Mouse (Mus musculus): Measurements from ENCODE around the gene Fgfrl1. TPM values are rescaled to one million over a fixed set of nuclear protein-coding genes. Genes with fewer than 3 reads are reported as not detected.

The Fgfrl1 gene
- total RNA-seq, 2 experiments from 2014 or later: 19.7 to 21.7 TPM

DNA sequence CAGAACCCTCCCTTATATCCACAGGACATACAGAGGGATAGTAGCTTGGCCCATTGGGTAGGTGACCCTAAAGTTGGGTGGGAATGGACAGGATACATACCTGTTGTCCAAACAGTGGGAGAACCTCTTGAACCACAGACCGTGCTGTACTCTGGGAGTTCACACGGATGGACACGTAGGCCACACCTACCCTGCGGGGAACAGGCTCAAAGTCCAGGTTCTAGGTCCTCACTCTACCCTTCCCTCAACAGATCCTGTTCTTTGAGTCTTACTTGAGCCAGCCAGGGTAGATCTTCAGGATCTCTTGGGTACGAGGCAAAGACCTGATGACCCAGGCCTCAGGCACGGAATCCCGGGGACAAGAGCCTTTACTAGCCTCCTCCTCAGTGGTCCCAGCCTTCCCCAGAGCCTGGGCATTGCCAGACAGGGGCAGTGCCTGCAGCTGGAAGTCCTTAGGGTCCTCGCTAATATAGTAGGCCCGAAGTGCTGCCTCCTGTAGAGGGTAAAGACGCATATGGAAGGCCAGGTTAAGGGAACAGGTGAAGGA lies 37.7 kb upstream of the Fgfrl1 start:
- intact Hi-C loops (cut with DNase I): loop anchor here (5.0 to 10.0 kb wide), 2 partner anchors 227 to 1450 kb away; partner anchors contain the start of gene Gtpbp6
- Histone ChIP-seq H3K27ac (no peak overlapping the region), H3K4me3 (no peak overlapping the region)
- no peak for DNase-seq (ENCODE audit: extremely low spot score in 1 of 2, low spot score in 2 of 2)
- TF ChIP-seq CTCF (IDR thresholded peaks at IDR 0.05): no peak

DNA sequence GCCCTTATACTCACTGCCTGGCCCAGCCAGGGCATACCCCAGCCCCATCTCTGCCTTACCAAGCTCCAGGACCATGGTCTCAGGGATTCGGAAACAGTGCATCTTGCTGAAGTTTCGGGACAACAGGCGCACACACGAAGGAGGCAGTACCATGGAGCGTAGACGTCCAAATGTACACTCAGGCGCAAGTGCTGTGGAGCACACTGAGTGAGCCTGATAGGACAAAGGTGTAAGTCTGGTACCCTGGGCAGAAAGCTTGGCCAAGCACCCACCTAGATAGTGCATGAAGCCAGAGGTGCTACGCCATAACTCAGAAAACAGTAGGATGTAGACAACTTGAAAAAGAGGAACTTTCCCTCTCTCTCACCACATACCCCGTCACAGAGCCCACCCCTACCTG lies 36.8 kb upstream of the Fgfrl1 start:
- TF ChIP-seq CTCF (IDR thresholded peaks at IDR 0.05): no peak

GRCm38 (mm10) chr5:108655891-108656650 lies 36.1 kb upstream of the Fgfrl1 start:
- Histone ChIP-seq H3K27ac (no peak overlapping the region), H3K4me3 (no peak overlapping the region)
- no peak for DNase-seq (ENCODE audit: extremely low spot score in 1 of 2, low spot score in 2 of 2)
- intact Hi-C loops (cut with DNase I): loop anchor here (10.0 kb wide), 1 partner anchor 1449 kb away; the partner anchor contains the start of gene Gtpbp6
- TF ChIP-seq CTCF (IDR thresholded peaks at IDR 0.05): no peak

More for the DNA sequence above, 36.8 kb upstream of the Fgfrl1 start:
- intact Hi-C loops (cut with DNase I): loop anchor here (10.0 kb wide), 1 partner anchor 1449 kb away; the partner anchor contains the start of gene Gtpbp6
- DNase-seq (ENCODE audit: extremely low spot score in 1 of 2, low spot score in 2 of 2): no peak
- Histone ChIP-seq H3K4me3 (no peak overlapping the region), H3K27ac (no peak overlapping the region)

DNA sequence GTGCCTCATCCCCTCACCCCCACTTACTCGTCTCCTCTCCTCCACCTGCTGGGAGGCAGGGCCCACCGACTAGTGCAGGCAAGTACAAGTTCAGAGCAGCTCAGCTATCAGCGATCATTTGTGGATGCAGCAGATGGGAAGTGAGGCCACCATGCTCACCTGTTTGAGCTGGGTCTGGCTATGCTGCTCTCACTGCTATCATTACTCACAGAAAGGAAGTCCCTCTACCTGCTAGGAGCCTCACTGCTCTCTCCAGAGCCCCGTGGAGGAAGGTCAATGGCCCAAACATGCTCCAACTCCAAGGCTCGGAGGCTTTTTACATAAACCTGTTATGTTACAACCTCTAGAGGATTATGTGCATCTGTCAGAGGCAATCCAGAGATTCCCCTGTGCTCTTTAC lies 34.8 kb upstream of the Fgfrl1 start:
- TF ChIP-seq CTCF (IDR thresholded peaks at IDR 0.05): no peak
- H3K27ac ChIP-seq: no peak overlapping the region
- H3K4me3 ChIP-seq: no peak overlapping the region
- intact Hi-C loops (cut with DNase I): loop anchor here (10.0 kb wide), 1 partner anchor 1447 kb away; the partner anchor contains the start of gene Gtpbp6
- no peak for DNase-seq (ENCODE audit: extremely low spot score in 1 of 2, low spot score in 2 of 2)

- no peak for TF ChIP-seq CTCF (IDR thresholded peaks at IDR 0.05)
- Histone ChIP-seq H3K4me3 (no peak overlapping the region), H3K27ac (no peak overlapping the region)
- intact Hi-C loops (cut with DNase I): loop anchor here (10.0 kb wide), 1 partner anchor 1446 kb away; the partner anchor contains the start of gene Gtpbp6
- DNase-seq (ENCODE audit: extremely low spot score in 1 of 2, low spot score in 2 of 2): no peak
These were observed 33.6 kb upstream of the Fgfrl1 start for GRCm38 (mm10) chr5:108658611-108659010.

DNA sequence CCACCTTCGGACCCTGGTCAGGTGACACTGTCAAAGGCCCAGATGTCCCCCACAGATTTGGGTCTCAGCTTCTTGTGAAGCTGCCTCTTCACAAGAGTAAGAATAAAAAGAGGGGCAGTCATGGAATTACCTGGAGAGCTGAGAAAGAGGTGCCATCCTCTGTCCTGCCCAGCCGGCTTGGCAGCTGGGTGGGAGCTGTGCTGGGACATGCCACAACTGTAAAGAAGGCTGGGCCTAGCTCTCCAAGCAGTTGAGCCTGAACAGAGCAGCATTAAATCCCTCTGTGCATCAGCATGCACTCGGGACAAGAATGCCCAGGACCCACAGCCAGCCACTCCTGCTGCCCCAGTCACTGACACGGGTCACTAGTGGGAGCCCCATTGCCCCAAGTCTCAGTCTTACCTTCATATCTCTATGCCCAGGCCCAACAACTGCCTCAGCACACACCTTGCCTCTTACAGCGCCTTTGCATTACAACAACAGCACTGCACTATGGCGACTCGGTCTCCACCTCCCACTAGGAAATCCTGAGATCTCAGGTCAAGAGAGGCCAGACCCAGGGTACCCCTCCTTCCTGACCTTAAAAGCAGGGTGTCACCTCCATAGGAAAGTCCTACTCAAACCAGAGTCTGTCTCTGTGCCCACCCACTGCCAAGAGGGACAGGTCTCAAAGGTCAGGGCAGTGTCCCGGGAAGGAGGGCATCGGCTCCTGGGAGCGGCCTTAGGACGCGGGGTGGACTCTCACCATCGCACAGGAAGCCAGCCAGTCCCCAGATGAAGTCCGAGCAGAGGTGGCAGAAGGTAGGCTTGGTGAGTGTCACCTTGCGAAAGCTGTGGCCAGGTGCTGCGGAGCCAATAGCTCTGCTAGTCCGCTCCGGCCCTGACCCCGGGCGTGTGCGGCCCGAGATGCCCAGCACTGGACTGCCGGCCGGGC lies 32.2 kb upstream of the Fgfrl1 start, which contains the start of gene Idua:
Gene Idua (plus strand): TSS at position 634 of the 934 bp plus-strand sequence.
- no peak for TF ChIP-seq CTCF (IDR thresholded peaks at IDR 0.05)
- peak within 1 kb of the TSS; percentile 82 for H3K4me3 ChIP-seq
- no peak for DNase-seq (ENCODE audit: extremely low spot score in 1 of 2, low spot score in 2 of 2)
- peak within 1 kb of the TSS; percentile 88 for H3K27ac ChIP-seq
- intact Hi-C loops (cut with DNase I): loop anchor here (10.0 kb wide), 2 partner anchors 525 to 1445 kb away; partner anchors contain the start of genes Ccdc18, Gtpbp6 and Tmed5

- peak; percentile 90 to 93 for DNase-seq (ENCODE audit: extremely low spot score in 1 of 2, low spot score in 2 of 2)
- peak overlapping the region; percentile 82 for H3K4me3 ChIP-seq
- peak overlapping the region; percentile 88 for H3K27ac ChIP-seq
- no peak for TF ChIP-seq CTCF (IDR thresholded peaks at IDR 0.05)
- intact Hi-C loops (cut with DNase I): loop anchor here (10.0 kb wide), 1 partner anchor 526 kb away; the partner anchor contains the start of genes Ccdc18 and Tmed5
These were observed 31.4 kb upstream of the Fgfrl1 start for GRCm38 (mm10) chr5:108660632-108661268.

DNA sequence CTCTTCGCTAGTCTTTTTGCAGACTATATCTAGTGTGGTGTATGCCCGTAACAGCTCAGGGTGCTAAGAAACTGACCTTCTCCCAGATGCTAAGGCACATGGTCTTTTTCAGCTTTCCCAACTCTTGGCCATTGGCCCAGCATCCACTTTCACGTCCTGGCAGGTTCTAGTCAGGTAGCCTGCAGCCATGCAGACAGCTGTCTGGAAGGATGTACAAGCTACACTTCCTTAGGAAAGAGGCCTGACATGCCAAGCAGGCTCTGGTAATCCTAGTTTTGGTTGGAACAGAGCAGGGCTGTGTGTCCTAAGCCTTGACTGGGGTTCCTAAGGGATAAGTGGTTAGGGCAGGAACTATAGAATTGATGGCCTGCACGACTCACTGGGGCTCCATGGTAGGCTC lies 29.4 kb upstream of the Fgfrl1 start:
- H3K27ac ChIP-seq: no peak overlapping the region
- intact Hi-C loops (cut with DNase I): loop anchor here (10.0 kb wide), 1 partner anchor 528 kb away; the partner anchor contains the start of genes Ccdc18 and Tmed5
- no peak for TF ChIP-seq CTCF (IDR thresholded peaks at IDR 0.05)
- H3K4me3 ChIP-seq: no peak overlapping the region
- DNase-seq (ENCODE audit: extremely low spot score in 1 of 2, low spot score in 2 of 2): no peak

DNA sequence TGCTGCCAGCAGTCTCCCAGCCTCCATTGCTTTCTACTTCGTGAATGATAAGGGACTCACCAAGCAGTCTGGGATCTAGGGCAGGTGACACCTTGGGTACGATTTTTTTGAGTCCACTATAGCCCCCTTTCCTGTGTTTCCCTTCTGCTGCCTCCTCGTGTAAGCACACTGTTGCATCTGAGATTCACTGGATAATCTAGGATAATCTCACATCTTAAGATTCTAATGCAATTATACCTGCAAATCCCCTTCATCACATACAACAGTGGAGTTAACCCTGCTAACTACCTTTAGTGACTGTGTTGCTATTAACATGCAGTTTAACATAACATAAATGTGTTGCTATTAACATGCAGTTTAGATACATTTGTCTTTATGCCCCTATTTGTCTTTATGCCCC lies 27.1 kb upstream of the Fgfrl1 start:
- Histone ChIP-seq H3K27ac (no peak overlapping the region), H3K4me3 (no peak overlapping the region)
- TF ChIP-seq CTCF (IDR thresholded peaks at IDR 0.05): no peak
- intact Hi-C loops (cut with DNase I): loop anchor here (5.0 to 10.0 kb wide), 2 partner anchors 233 to 530 kb away; partner anchors contain the start of genes Atp5k, Ccdc18 and Tmed5
- no peak for DNase-seq (ENCODE audit: extremely low spot score in 1 of 2, low spot score in 2 of 2)

DNA sequence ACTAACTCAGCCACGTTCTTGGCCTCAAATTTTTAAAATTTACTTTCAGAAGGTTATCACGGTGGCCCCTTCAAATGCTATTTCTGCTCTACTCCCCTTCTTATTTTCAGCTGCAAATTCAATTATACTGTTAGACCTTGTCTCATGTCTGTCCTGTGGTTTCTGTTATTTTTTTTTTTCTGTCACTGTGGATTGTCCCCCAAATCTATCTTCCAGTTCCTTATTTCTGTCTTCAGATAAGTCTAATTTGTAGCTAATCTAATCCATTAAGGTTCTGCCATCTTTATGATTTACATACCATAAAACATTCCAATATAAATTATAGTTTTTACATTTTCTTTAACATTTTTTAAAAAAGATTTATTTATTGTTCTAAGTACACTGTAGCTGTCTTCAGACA lies 24.8 kb upstream of the Fgfrl1 start:
- TF ChIP-seq CTCF (IDR thresholded peaks at IDR 0.05): peak; percentile 12; the same call in 1 of the 2 replicates
- intact Hi-C loops (cut with DNase I): loop anchor here (5.0 to 10.0 kb wide), 2 partner anchors 235 to 533 kb away; partner anchors contain the start of genes Atp5k, Ccdc18 and Tmed5
- Histone ChIP-seq H3K27ac (no peak overlapping the region), H3K4me3 (no peak overlapping the region)
- no peak for DNase-seq (ENCODE audit: extremely low spot score in 1 of 2, low spot score in 2 of 2)
